Mouse (Mus musculus) heart, adult 2 months (tissue): ENCODE measurements around the gene Pde4d. TPM values are rescaled to one million over a fixed set of nuclear protein-coding genes. Genes with fewer than 3 reads are reported as not detected.

ENCODE experiments used
- DNase-seq, 2 experiments: peaks; one replicate each; pipeline ENCODE4 v3.0.0; 2021
- H3K27ac ChIP-seq: fragments of 200-600 bp; 2 replicates; pipeline ENCODE4 v1.8.1; 2022
- H3K27me3 ChIP-seq: fragments of 200-500 bp; 2 replicates; pipeline ENCODE4 v1.6.1; 2012; ENCODE audit warnings: mild to moderate bottlenecking, low read length, inconsistent platforms, mixed read lengths; ENCODE audit not compliant: control insufficient read depth, insufficient read depth
- H3K36me3 ChIP-seq: fragments of 200-500 bp; 2 replicates; pipeline ENCODE4 v1.6.1; 2012; ENCODE audit warnings: low read length, inconsistent platforms; ENCODE audit not compliant: control insufficient read depth, insufficient read depth
- H3K4me1 ChIP-seq: fragments of 200-500 bp; 2 replicates; pipeline ENCODE4 v1.6.1; 2011; ENCODE audit warnings: low read length; ENCODE audit not compliant: control insufficient read depth, insufficient read depth
- H3K4me3 ChIP-seq: fragments of 200-600 bp; 2 replicates; pipeline ENCODE4 v1.8.1; 2022
- H3K79me2 ChIP-seq: fragments of 200-500 bp; replicated peaks from 2 replicates; pipeline ENCODE4 v1.6.1; 2012; ENCODE audit warnings: mild to moderate bottlenecking, inconsistent platforms, low read length, moderate library complexity, mixed read lengths; ENCODE audit not compliant: control insufficient read depth, insufficient read depth
- H3K9ac ChIP-seq: fragments of 200-500 bp; 2 replicates; pipeline ENCODE4 v1.6.1; 2012; ENCODE audit warnings: low read depth, mild to moderate bottlenecking, control low read depth, inconsistent platforms, low read length, mixed read lengths
- CTCF ChIP-seq: fragments of 200-600 bp; IDR thresholded peaks from 2 replicates; pipeline ENCODE4 v1.8.1; 2022; ENCODE audit warnings: antibody characterized with exemption, mild to moderate bottlenecking, moderate library complexity
- EP300 ChIP-seq: fragments of 200-500 bp; IDR thresholded peaks from 2 replicates; pipeline ENCODE4 v1.6.1; 2011; ENCODE audit warnings: low read depth, low read length, control low read depth; ENCODE audit not compliant: insufficient read depth
- POLR2A ChIP-seq: fragments of 200-500 bp; IDR thresholded peaks from 2 replicates; pipeline ENCODE4 v1.6.1; 2011; ENCODE audit warnings: mild to moderate bottlenecking, low read depth, low read length, control low read depth; ENCODE audit not compliant: insufficient read depth
- WGBS: fragments of 180-500 bp; shearing (Covaris S2); methylation state at CpG from one replicate; pipeline ENCODE4 v1.1.7; 2018; 5-methylcytosine and 5-hydroxymethylcytosine counted together
- intact Hi-C: fragments of 180-260 bp; cut with DNase I; formaldehyde crosslinking; loops from one replicate; pipeline ENCODE4 v1.15.1; 2025
- polyA plus RNA-seq: library from polyadenylated mRNA; depleted of rRNA; stranded (reverse); fragments of >200 nt; gene quantifications from 2 replicates; pipeline ENCODE4 v1.2.3, GENCODE M21; 2012
- total RNA-seq, 2 experiments: library from RNA; stranded (reverse); gene quantifications; 2 replicates each; pipeline ENCODE4 v1.2.3; 2021

Pde4d gene
- total and polyA plus RNA-seq, 3 experiments: 11.5 to 40.1 (median 38.1) TPM

DNA sequence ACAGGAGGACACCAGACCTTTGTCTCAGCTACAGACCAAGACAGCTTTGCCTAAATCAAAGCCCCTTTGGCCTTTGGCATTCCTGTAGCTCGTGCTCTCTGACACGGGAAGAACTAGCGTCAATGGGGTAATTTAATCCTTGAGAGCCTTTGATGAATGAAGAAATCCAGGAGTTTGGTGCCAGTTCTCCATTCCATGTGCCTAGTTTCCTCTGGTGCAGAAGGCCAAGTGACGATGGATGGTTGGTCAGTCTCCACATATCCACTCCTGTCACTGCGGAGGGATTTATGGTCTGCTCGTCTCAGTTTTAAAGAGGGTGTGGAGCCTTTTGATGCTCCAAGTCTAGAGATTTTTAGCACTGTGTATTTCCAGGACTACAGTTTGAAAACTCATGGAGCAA, 1036.4 kb downstream of the Pde4d start:
- no peaks in the 10 kb centered on the region for H3K4me1 ChIP-seq
- H3K27me3 ChIP-seq: no peaks in the 10 kb centered on the region
- TF ChIP-seq CTCF (no peak), POLR2A (no peak), EP300 (no peak)
- intact Hi-C loops: no loop called here
- no peak for DNase-seq
- H3K27ac ChIP-seq: no peak overlapping the region
- H3K79me2 ChIP-seq: no peaks in the 10 kb centered on the region
- no peaks in the 10 kb centered on the region for H3K36me3 ChIP-seq
- H3K4me3 ChIP-seq: no peak overlapping the region
- no peak overlapping the region for H3K9ac ChIP-seq
- WGBS: 86% methylated on average over 6 of the region's 6 CpGs

GRCm38 (mm10) chr13:109487378-109487777, 1037.6 kb downstream of the Pde4d start:
- Histone ChIP-seq H3K27ac (no peak overlapping the region), H3K27me3 (no peaks in the 10 kb centered on the region), H3K36me3 (no peaks in the 10 kb centered on the region), H3K79me2 (no peaks in the 10 kb centered on the region), H3K9ac (no peak overlapping the region), H3K4me1 (no peaks in the 10 kb centered on the region), H3K4me3 (no peak overlapping the region)
- intact Hi-C loops: no loop called here
- no peak for TF ChIP-seq EP300
- TF ChIP-seq CTCF: no peak
- TF ChIP-seq POLR2A: no peak
- no peak for DNase-seq
- 60% methylated on average over 2 of the region's 2 CpGs for WGBS

GRCm38 (mm10) chr13:109490853-109491252, 1041.1 kb downstream of the Pde4d start:
- Histone ChIP-seq H3K79me2 (no peaks in the 10 kb centered on the region), H3K9ac (no peak overlapping the region), H3K27ac (no peak overlapping the region), H3K4me1 (no peaks in the 10 kb centered on the region), H3K27me3 (no peaks in the 10 kb centered on the region), H3K4me3 (no peak overlapping the region), H3K36me3 (no peaks in the 10 kb centered on the region)
- intact Hi-C loops: no loop called here
- TF ChIP-seq CTCF (no peak), EP300 (no peak), POLR2A (no peak)
- WGBS: 66% methylated on average over 2 of the region's 2 CpGs
- no peak for DNase-seq

GRCm38 (mm10) chr13:109491829-109492228, 1042.1 kb downstream of the Pde4d start:
- intact Hi-C loops: no loop called here
- H3K9ac ChIP-seq: no peak overlapping the region
- H3K4me3 ChIP-seq: no peak overlapping the region
- no peak overlapping the region for H3K27ac ChIP-seq
- TF ChIP-seq CTCF: no peak
- TF ChIP-seq EP300: no peak
- no peak for TF ChIP-seq POLR2A
- H3K4me1 ChIP-seq: no peaks in the 10 kb centered on the region
- DNase-seq: no peak
- H3K27me3 ChIP-seq: no peaks in the 10 kb centered on the region
- H3K79me2 ChIP-seq: no peaks in the 10 kb centered on the region
- H3K36me3 ChIP-seq: no peaks in the 10 kb centered on the region
- 56% methylated on average over 4 of the region's 4 CpGs for WGBS

DNA sequence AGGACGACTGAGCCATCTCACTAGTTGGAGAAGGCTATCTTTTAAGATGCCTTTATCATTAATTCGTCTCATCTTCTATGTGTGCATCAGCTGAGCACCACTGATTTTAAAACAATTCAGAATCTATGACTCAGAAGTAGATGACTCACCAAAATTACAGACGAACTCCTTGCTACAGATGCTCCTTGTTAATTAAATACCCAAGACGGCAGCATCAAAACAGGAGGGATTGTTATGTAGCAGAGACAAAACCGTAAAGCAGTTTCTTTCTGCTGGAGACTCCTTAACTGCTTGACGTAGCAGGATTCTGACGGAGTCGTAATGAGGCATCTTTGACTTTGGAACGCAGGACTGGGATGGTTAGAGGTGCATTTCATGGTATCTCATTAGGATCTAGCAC, 1050.6 kb downstream of the Pde4d start:
- TF ChIP-seq CTCF (no peak), POLR2A (no peak), EP300 (no peak)
- WGBS: 80% methylated on average over 9 of the region's 9 CpGs

DNA sequence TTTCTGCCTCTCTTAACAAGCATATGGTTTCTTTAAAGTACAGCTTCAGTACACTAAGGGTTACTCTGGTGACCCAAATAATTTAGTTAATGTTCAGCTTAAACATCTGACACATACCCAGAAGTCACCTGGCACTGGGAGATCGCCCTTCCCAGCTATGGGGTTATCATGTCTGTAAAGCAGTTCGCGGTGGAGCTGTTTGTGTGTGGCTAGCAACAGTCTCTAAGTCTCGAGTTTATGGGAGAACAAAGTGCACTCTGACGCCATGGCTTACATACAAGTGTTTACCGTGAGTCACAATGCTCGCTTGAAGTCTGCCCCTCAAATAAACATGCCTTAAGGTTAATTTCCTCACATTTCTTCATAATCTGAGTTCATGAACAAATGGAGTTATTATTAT, 1053.0 kb downstream of the Pde4d start:
- H3K27ac ChIP-seq: no peak overlapping the region
- WGBS: 46% methylated on average over 7 of the region's 7 CpGs
- TF ChIP-seq EP300 (no peak), POLR2A (no peak), CTCF (no peak)

More for the DNA sequence above, 1050.6 kb downstream of the Pde4d start:
- intact Hi-C loops: no loop called here
- Histone ChIP-seq H3K36me3 (no peaks in the 10 kb centered on the region), H3K79me2 (no peaks in the 10 kb centered on the region), H3K9ac (no peak overlapping the region), H3K27ac (no peak overlapping the region), H3K4me3 (no peak overlapping the region), H3K4me1 (no peaks in the 10 kb centered on the region), H3K27me3 (no peaks in the 10 kb centered on the region)
- DNase-seq: no peak

More for the DNA sequence above, 1053.0 kb downstream of the Pde4d start:
- Histone ChIP-seq H3K9ac (no peak overlapping the region), H3K36me3 (no peaks in the 10 kb centered on the region), H3K79me2 (no peaks in the 10 kb centered on the region), H3K4me3 (no peak overlapping the region), H3K4me1 (no peaks in the 10 kb centered on the region), H3K27me3 (no peaks in the 10 kb centered on the region)
- intact Hi-C loops: no loop called here
- DNase-seq: no peak
